Mouse (Mus musculus) layer of hippocampus, postnatal 25 days (tissue): Measurements from ENCODE around the gene Rnaseh2a. TPM values are rescaled to one million over a fixed set of nuclear protein-coding genes. Genes with fewer than 3 reads are reported as not detected.

Source experiments
- DNase-seq, 2 experiments: peaks; one replicate each; pipeline ENCODE4 v3.0.0; 2022; ENCODE audit warnings: mixed read lengths in 2 of 2, low spot score in 1 of 2; ENCODE audit errors: extremely low spot score in 1 of 2
- total RNA-seq, 2 experiments: library from RNA; stranded (reverse); gene quantifications; 2 replicates each; pipeline ENCODE4 v1.2.3; 2021

Gene Rnaseh2a
- total RNA-seq, 2 experiments from 2014 or later, result 37.1 to 41.5 TPM

- DNase-seq, result no peak
Measured at GRCm38 (mm10) chr8:84985049-84985683, 15.6 kb upstream of the Rnaseh2a start.

GRCm38 (mm10) chr8:84984294-84985048 is 14.9 kb upstream of the Rnaseh2a start:
- DNase-seq, result no peak

- DNase-seq, result no peak
Measured at GRCm38 (mm10) chr8:84982499-84983011, 13.0 kb upstream of the Rnaseh2a start.

GRCm38 (mm10) chr8:84981644-84982498 is 12.3 kb upstream of the Rnaseh2a start:
- DNase-seq, result no peak

GRCm38 (mm10) chr8:84980622-84981358 is 11.2 kb upstream of the Rnaseh2a start:
- no peak for DNase-seq

- DNase-seq, result peak; percentile 83 to 85
Measured at GRCm38 (mm10) chr8:84979599-84980421, 10.2 kb upstream of the Rnaseh2a start.

GRCm38 (mm10) chr8:84978248-84978940 is 8.8 kb upstream of the Rnaseh2a start, which contains the start of gene Junb:
TSS of gene Junb (minus strand) at chr8:84978718.
- DNase-seq, result peak; percentile 88

- DNase-seq, result peak; percentile 48 to 56
Measured at GRCm38 (mm10) chr8:84977435-84978247, 8.1 kb upstream of the Rnaseh2a start.

GRCm38 (mm10) chr8:84976763-84977434 is 7.3 kb upstream of the Rnaseh2a start:
- DNase-seq, result no peak

- peak; percentile 91 for DNase-seq
Measured at GRCm38 (mm10) chr8:84976031-84976762, 6.6 kb upstream of the Rnaseh2a start.

- peak; percentile 56 to 64 for DNase-seq
Measured at GRCm38 (mm10) chr8:84975434-84975833, 5.9 kb upstream of the Rnaseh2a start.

- DNase-seq, result no peak
Measured at GRCm38 (mm10) chr8:84974543-84975142, 5.1 kb upstream of the Rnaseh2a start.

GRCm38 (mm10) chr8:84973803-84974542 is 4.4 kb upstream of the Rnaseh2a start:
- no peak for DNase-seq

- DNase-seq, result no peak
Measured at GRCm38 (mm10) chr8:84973079-84973478, 3.5 kb upstream of the Rnaseh2a start.

GRCm38 (mm10) chr8:84970913-84971312 is 1.3 kb upstream of the Rnaseh2a start:
- DNase-seq, result no peak
